Mouse (Mus musculus) embryonic facial prominence, embryonic 12.5 days (tissue): Measurements from ENCODE around the gene Prss27. TPM values are rescaled to one million over a fixed set of nuclear protein-coding genes. Genes with fewer than 3 reads are reported as not detected.

Source experiments
- ATAC-seq: fragments of 200-750 bp; cut with Nextera tagmentation; 2 replicates; pipeline ENCODE4 v1.8.0; 2017; ENCODE audit not compliant: insufficient number of reproducible peaks, insufficient read depth, low FRiP score, low TSS enrichment
- H3K27ac ChIP-seq: fragments of 300-500 bp; sonication (generic); 2 replicates; pipeline ENCODE4 v1.5.1; 2016; ENCODE audit warnings: mild to moderate bottlenecking
- H3K27me3 ChIP-seq: fragments of 300-500 bp; sonication (generic); 2 replicates; pipeline ENCODE4 v1.6.1; 2016; ENCODE audit warnings: mild to moderate bottlenecking, moderate library complexity
- H3K36me3 ChIP-seq: fragments of 300-500 bp; sonication (generic); 2 replicates; pipeline ENCODE4 v1.6.1; 2016; ENCODE audit warnings: mild to moderate bottlenecking
- H3K4me1 ChIP-seq: fragments of 300-500 bp; sonication (generic); 2 replicates; pipeline ENCODE4 v1.6.1; 2016
- H3K4me2 ChIP-seq: fragments of 300-500 bp; sonication (generic); replicated peaks from 2 replicates; pipeline ENCODE4 v1.6.1; 2016; ENCODE audit warnings: mild to moderate bottlenecking, moderate library complexity
- H3K4me3 ChIP-seq: fragments of 300-500 bp; sonication (generic); 2 replicates; pipeline ENCODE4 v1.5.1; 2016; ENCODE audit warnings: mild to moderate bottlenecking
- H3K9ac ChIP-seq: fragments of 300-500 bp; sonication (generic); 2 replicates; pipeline ENCODE4 v1.6.1; 2016; ENCODE audit warnings: mild to moderate bottlenecking, moderate library complexity
- H3K9me3 ChIP-seq: fragments of 300-500 bp; sonication (generic); 2 replicates; pipeline ENCODE4 v1.6.1; 2016; ENCODE audit warnings: mild to moderate bottlenecking, moderate library complexity
- whole genome bisulfite sequencing: fragments of 180-500 bp; shearing (Covaris S2); methylation state at CpG from one replicate; pipeline ENCODE4 v1.1.7; 2016; 5-methylcytosine and 5-hydroxymethylcytosine counted together
- polyA plus RNA-seq: library from polyadenylated mRNA; unstranded; fragments of >200 nt; fragmentation: Nextera tagmentation; extraction: Ambion mirVana; gene quantifications from 2 replicates; pipeline ENCODE4 v1.2.1, GENCODE M21; 2016

Prss27 gene
- polyA plus RNA-seq, 1 experiment from 2014 or later: 0.22 TPM

DNA sequence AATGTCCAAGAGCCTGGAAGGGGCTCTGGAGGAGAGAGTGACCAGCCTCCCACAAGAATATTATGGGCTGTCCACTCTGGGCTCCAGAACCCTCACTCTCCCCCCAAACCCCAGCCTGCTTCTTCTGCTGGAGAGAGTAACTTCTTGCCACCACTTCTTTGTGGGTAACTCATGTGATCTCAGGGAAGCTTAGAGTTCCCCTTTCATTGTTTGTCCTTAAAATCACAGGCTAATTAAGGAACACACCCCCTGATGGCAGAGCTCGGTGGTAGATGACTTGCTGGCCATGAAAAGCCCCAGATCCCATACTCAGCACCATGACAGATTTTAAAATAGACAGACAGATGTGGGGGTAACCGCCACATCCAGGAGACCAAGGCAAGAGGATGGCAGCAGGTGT is 31.0 kb upstream of the Prss27 start:
- Histone ChIP-seq H3K27ac (no peak overlapping the region), H3K36me3 (no peaks in the 10 kb centered on the region), H3K4me3 (no peak overlapping the region), H3K27me3 (no peaks in the 10 kb centered on the region), H3K4me2 (no peak overlapping the region), H3K9me3 (no peaks in the 10 kb centered on the region), H3K9ac (no peak overlapping the region), H3K4me1 (no peaks in the 10 kb centered on the region)
- WGBS: 49% methylated on average over 2 of the region's 2 CpGs
- ATAC-seq: no peak

GRCm38 (mm10) chr17:24007391-24007790 is 30.6 kb upstream of the Prss27 start:
- H3K27me3 ChIP-seq: no peaks in the 10 kb centered on the region

GRCm38 (mm10) chr17:24008105-24008504 is 29.8 kb upstream of the Prss27 start:
- ATAC-seq: no peak
- Histone ChIP-seq H3K27ac (no peak overlapping the region), H3K27me3 (no peaks in the 10 kb centered on the region), H3K9me3 (no peaks in the 10 kb centered on the region; the same call in 1 of the 2 replicates), H3K4me2 (no peak overlapping the region), H3K36me3 (no peaks in the 10 kb centered on the region), H3K4me3 (no peak overlapping the region), H3K4me1 (no peaks in the 10 kb centered on the region), H3K9ac (no peak overlapping the region)
- 74% methylated on average over 4 of the region's 4 CpGs for WGBS

More at GRCm38 (mm10) chr17:24007391-24007790, 30.6 kb upstream of the Prss27 start:
- Histone ChIP-seq H3K4me1 (no peaks in the 10 kb centered on the region), H3K36me3 (no peaks in the 10 kb centered on the region), H3K27ac (no peak overlapping the region), H3K9ac (no peak overlapping the region), H3K4me2 (no peak overlapping the region), H3K4me3 (no peak overlapping the region), H3K9me3 (no peaks in the 10 kb centered on the region)
- 56% methylated on average over 1 of the region's 1 CpGs for WGBS
- no peak for ATAC-seq

DNA sequence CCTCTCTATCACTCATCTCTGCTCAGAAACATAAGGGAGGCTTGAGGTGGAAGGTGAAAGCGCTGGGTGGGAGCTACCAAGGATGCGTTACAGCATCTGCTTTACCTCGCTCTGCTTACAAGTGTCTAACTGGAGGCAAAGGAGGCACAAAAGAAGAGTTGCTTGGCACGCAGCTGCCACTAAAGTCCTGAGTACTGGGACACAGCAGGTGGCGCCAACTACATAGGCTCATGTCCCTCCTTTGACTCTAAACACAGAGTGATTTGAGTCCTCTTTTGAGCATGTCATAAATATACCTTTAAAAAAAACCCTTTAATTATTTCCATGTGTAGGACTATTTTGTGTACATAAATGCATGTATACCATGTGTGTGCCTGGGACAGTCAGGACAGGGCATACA is 28.3 kb upstream of the Prss27 start:
- Histone ChIP-seq H3K4me2 (no peak overlapping the region), H3K4me3 (no peak overlapping the region), H3K36me3 (no peaks in the 10 kb centered on the region), H3K4me1 (no peaks in the 10 kb centered on the region), H3K9me3 (no peaks in the 10 kb centered on the region; the same call in 1 of the 2 replicates), H3K27me3 (no peaks in the 10 kb centered on the region), H3K9ac (no peak overlapping the region), H3K27ac (no peak overlapping the region)
- no peak for ATAC-seq
- WGBS: 67% methylated on average over 5 of the region's 5 CpGs

GRCm38 (mm10) chr17:24012921-24013320 is 25.0 kb upstream of the Prss27 start:
- WGBS: 81% methylated on average over 2 of the region's 2 CpGs
- Histone ChIP-seq H3K27ac (no peak overlapping the region), H3K36me3 (no peaks in the 10 kb centered on the region), H3K4me3 (no peak overlapping the region), H3K4me1 (no peaks in the 10 kb centered on the region), H3K4me2 (no peak overlapping the region), H3K27me3 (no peaks in the 10 kb centered on the region), H3K9me3 (no peaks in the 10 kb centered on the region; the same call in 1 of the 2 replicates), H3K9ac (no peak overlapping the region)
- ATAC-seq: no peak

- no peaks in the 10 kb centered on the region for H3K36me3 ChIP-seq
- WGBS: 84% methylated on average over 5 of the region's 5 CpGs
- no peaks in the 10 kb centered on the region; the same call in 1 of the 2 replicates for H3K9me3 ChIP-seq
- H3K27me3 ChIP-seq: no peaks in the 10 kb centered on the region
- H3K4me2 ChIP-seq: no peak overlapping the region
- H3K9ac ChIP-seq: no peak overlapping the region
- no peak overlapping the region for H3K27ac ChIP-seq
- H3K4me1 ChIP-seq: no peaks in the 10 kb centered on the region
- no peak for ATAC-seq
- no peak overlapping the region for H3K4me3 ChIP-seq
Measured at GRCm38 (mm10) chr17:24014433-24014965, 23.4 kb upstream of the Prss27 start.

- no peak overlapping the region for H3K4me2 ChIP-seq
- H3K4me3 ChIP-seq: no peak overlapping the region
- no peak overlapping the region for H3K9ac ChIP-seq
- no peaks in the 10 kb centered on the region for H3K27me3 ChIP-seq
- H3K9me3 ChIP-seq: no peaks in the 10 kb centered on the region; the same call in 1 of the 2 replicates
- no peaks in the 10 kb centered on the region; the same call in 1 of the 2 replicates for H3K4me1 ChIP-seq
- ATAC-seq: no peak
- no peaks in the 10 kb centered on the region for H3K36me3 ChIP-seq
- 29% methylated on average over 14 of the region's 14 CpGs for WGBS
- no peak overlapping the region for H3K27ac ChIP-seq
Measured at GRCm38 (mm10) chr17:24015727-24016126, 22.2 kb upstream of the Prss27 start.

DNA sequence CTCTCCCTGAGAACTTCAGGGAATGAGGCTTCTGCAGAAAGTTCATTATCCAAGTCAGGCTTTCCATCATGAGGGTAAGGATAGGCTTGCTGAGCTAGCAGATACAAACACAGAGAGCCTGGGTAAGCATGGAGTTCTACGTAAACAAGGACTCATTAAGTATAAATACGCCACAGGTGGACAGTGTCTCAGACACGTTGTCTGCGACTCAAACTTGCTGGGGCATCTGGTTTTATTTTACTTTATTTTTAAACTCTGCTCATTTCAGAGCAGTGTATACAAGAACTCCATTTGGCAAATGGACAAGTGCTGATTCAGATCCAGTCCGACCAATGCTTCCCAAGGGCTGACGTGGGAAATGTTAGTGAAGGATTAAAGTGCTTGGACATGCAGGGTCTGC is 17.2 kb upstream of the Prss27 start:
- no peak for ATAC-seq
- no peak overlapping the region for H3K9ac ChIP-seq
- H3K4me3 ChIP-seq: no peak overlapping the region
- H3K4me1 ChIP-seq: no peaks in the 10 kb centered on the region; the same call in 1 of the 2 replicates
- WGBS: 47% methylated on average over 6 of the region's 6 CpGs
- H3K9me3 ChIP-seq: no peaks in the 10 kb centered on the region
- 0 out of 2 replicates have a peak overlapping the region, but pooled peaks have one; percentile 3 for H3K27ac ChIP-seq
- H3K4me2 ChIP-seq: no peak overlapping the region
- H3K36me3 ChIP-seq: no peaks in the 10 kb centered on the region
- H3K27me3 ChIP-seq: no peaks in the 10 kb centered on the region

- WGBS: 75% methylated on average over 5 of the region's 5 CpGs
- Histone ChIP-seq H3K27ac (0 out of 2 replicates have a peak overlapping the region, but pooled peaks have one; percentile 3), H3K4me2 (no peak overlapping the region), H3K4me1 (no peaks in the 10 kb centered on the region; the same call in 1 of the 2 replicates), H3K9ac (no peak overlapping the region), H3K27me3 (no peaks in the 10 kb centered on the region), H3K9me3 (no peaks in the 10 kb centered on the region), H3K36me3 (no peaks in the 10 kb centered on the region), H3K4me3 (no peak overlapping the region)
- ATAC-seq: no peak
Measured at GRCm38 (mm10) chr17:24021375-24022199, 16.4 kb upstream of the Prss27 start.

DNA sequence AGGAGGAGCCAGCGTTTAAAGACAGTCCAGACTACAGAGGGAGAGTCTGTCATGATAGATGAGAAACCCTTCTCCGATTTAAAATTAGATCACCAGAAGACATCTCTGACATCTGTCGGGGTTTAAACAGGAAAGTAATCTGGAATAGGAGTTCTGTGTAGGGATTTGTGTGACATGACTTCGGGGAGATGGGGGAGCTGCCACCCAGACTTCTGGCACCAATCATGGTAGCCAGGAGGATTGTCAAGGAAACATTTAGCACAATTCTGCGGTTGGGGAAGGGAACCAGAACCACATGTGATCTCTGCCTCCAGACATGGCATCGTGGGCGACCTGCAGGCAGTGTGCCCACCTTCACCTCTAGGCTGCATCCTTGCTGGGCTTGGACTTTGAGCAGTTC is 8.5 kb upstream of the Prss27 start:
- no peaks in the 10 kb centered on the region for H3K4me1 ChIP-seq
- no peaks in the 10 kb centered on the region for H3K27me3 ChIP-seq
- no peak overlapping the region for H3K27ac ChIP-seq
- no peak for ATAC-seq
- H3K9me3 ChIP-seq: no peaks in the 10 kb centered on the region
- no peak overlapping the region for H3K4me2 ChIP-seq
- H3K4me3 ChIP-seq: no peak overlapping the region
- 67% methylated on average over 7 of the region's 7 CpGs for WGBS
- no peak overlapping the region for H3K9ac ChIP-seq
- no peaks in the 10 kb centered on the region for H3K36me3 ChIP-seq

- H3K27me3 ChIP-seq: no peaks in the 10 kb centered on the region
- H3K4me2 ChIP-seq: no peak overlapping the region
- 78% methylated on average over 10 of the region's 22 CpGs for WGBS
- ATAC-seq: no peak
- no peaks in the 10 kb centered on the region for H3K36me3 ChIP-seq
- no peak overlapping the region for H3K9ac ChIP-seq
- no peaks in the 10 kb centered on the region for H3K9me3 ChIP-seq
- H3K4me3 ChIP-seq: no peak overlapping the region
- H3K4me1 ChIP-seq: no peaks in the 10 kb centered on the region
- H3K27ac ChIP-seq: no peak overlapping the region
Measured at GRCm38 (mm10) chr17:24030551-24030950, 7.4 kb upstream of the Prss27 start.

- WGBS: 83% methylated on average over 7 of the region's 7 CpGs
- Histone ChIP-seq H3K9me3 (no peaks in the 10 kb centered on the region), H3K4me2 (no peak overlapping the region), H3K9ac (no peak overlapping the region), H3K4me1 (no peaks in the 10 kb centered on the region), H3K4me3 (no peak overlapping the region), H3K27ac (no peak overlapping the region), H3K27me3 (no peaks in the 10 kb centered on the region), H3K36me3 (no peaks in the 10 kb centered on the region)
- ATAC-seq: no peak
Measured at GRCm38 (mm10) chr17:24035087-24035486, 2.9 kb upstream of the Prss27 start.
